Mouse (Mus musculus) liver, embryonic 14.5 days (tissue): ENCODE measurements around the gene Gm7970. TPM values are rescaled to one million over a fixed set of nuclear protein-coding genes. Genes with fewer than 3 reads are reported as not detected.
"Not testable (repeated sequence)": the region's sequence is repeated elsewhere in the genome, so short reads cannot be mapped to it uniquely, and the experiment has no call there.

Experiments used
- ATAC-seq: fragments of 200-750 bp; cut with Nextera tagmentation; 2 replicates; pipeline ENCODE4 v1.8.0; 2017; ENCODE audit warnings: moderate number of reproducible peaks, mild to moderate bottlenecking, moderate library complexity; ENCODE audit not compliant: insufficient read depth
- DNase-seq, 3 experiments: peaks; one replicate each; pipeline ENCODE4 v3.0.0-alpha.2; 2012 to 2013; ENCODE audit warnings: low read depth in 3 of 3, low spot score in 3 of 3
- H3K27ac ChIP-seq: fragments of 300-500 bp; sonication (generic); 2 replicates; pipeline ENCODE4 v1.5.1; 2014; ENCODE audit warnings: moderate library complexity, mild to moderate bottlenecking, control low read depth, inconsistent platforms
- H3K27me3 ChIP-seq: fragments of 300-500 bp; sonication (generic); 2 replicates; pipeline ENCODE4 v1.6.1; 2014; ENCODE audit warnings: mild to moderate bottlenecking, low read length, moderate library complexity; ENCODE audit not compliant: control insufficient read depth, insufficient read depth
- H3K36me3 ChIP-seq: fragments of 300-500 bp; sonication (generic); replicated peaks from 2 replicates; pipeline ENCODE4 v1.6.1; 2014; ENCODE audit warnings: low read depth; ENCODE audit not compliant: control insufficient read depth, insufficient read depth
- H3K4me1 ChIP-seq, 2 experiments: fragments of 200-500 bp in 1 of 2; fragments of 300-500 bp in 1 of 2; sonication (generic) in 1 of 2; replicated peaks; 2 replicates each; pipeline ENCODE4 v1.6.1; 2012 to 2014; ENCODE audit warnings: antibody characterized with exemption in 1 of 2, inconsistent platforms in 1 of 2, low read length in 1 of 2; ENCODE audit not compliant: control insufficient read depth in 2 of 2, insufficient read depth in 2 of 2
- H3K4me2 ChIP-seq: fragments of 300-500 bp; sonication (generic); 2 replicates; pipeline ENCODE4 v1.6.1; 2014; ENCODE audit warnings: low read depth, mild to moderate bottlenecking, control low read depth, moderate library complexity
- H3K4me3 ChIP-seq, 2 experiments: fragments of 200-500 bp in 1 of 2; fragments of 300-500 bp in 1 of 2; sonication (generic) in 1 of 2; 2 replicates each; pipeline ENCODE4 v1.5.1; 2012 to 2014; ENCODE audit warnings: low read depth in 2 of 2, low read length in 2 of 2, mild to moderate bottlenecking in 2 of 2, control low read depth in 1 of 2, inconsistent platforms in 1 of 2, moderate library complexity in 1 of 2; ENCODE audit not compliant: insufficient read depth in 1 of 2
- H3K9ac ChIP-seq: fragments of 300-500 bp; sonication (generic); replicated peaks from 2 replicates; pipeline ENCODE4 v1.6.1; 2014; ENCODE audit warnings: mild to moderate bottlenecking, control low read depth, moderate library complexity
- H3K9me3 ChIP-seq: fragments of 300-500 bp; sonication (generic); 2 replicates; pipeline ENCODE4 v1.6.1; 2016; ENCODE audit warnings: low read length, mixed read lengths; ENCODE audit not compliant: control insufficient read depth
- WGBS: fragments of 180-500 bp; shearing (Covaris S2); extraction: QIAGEN DNeasy Blood & Tissue Kit; methylation state at CpG from one replicate; pipeline ENCODE4 v1.1.7; 2014; ENCODE audit not compliant: insufficient replicate concordance; 5-methylcytosine and 5-hydroxymethylcytosine counted together
- polyA plus RNA-seq, 2 experiments: library from polyadenylated mRNA; depleted of rRNA in 1 of 2; stranded (reverse) in 1 of 2; unstranded in 1 of 2; fragments of >200 nt; fragmentation: Nextera tagmentation in 1 of 2; extraction: Ambion mirVana in 1 of 2; gene quantifications; 2 replicates each; pipeline versions ENCODE4 v1.2.1 to v1.2.3; 2012 to 2014

Gene Gm7970
- polyA plus RNA-seq (2012; rRNA removed), result not detected in 2 replicates
- not detected in 2 replicates for polyA plus RNA-seq (2014; fragmentation: Nextera tagmentation; extraction: Ambion mirVana)

GRCm38 (mm10) chr14:41555483-41555882 lies at the start of gene Gm7970:
Gene Gm7970 (minus strand): TSS chr14:41555583.
- not testable (repeated sequence) for ATAC-seq, H3K9ac ChIP-seq, H3K36me3 ChIP-seq, H3K4me2 ChIP-seq, H3K4me1 ChIP-seq, H3K27ac ChIP-seq, H3K9me3 ChIP-seq, DNase-seq, H3K27me3 ChIP-seq, H3K4me3 ChIP-seq
- WGBS, result no CpG with 5 or more reads among the region's 2 CpGs

- H3K4me3 ChIP-seq, ATAC-seq, DNase-seq: not testable (repeated sequence)
Measured at GRCm38 (mm10) chr14:41600935-41601334, 45.6 kb upstream of the Gm7970 start.

GRCm38 (mm10) chr14:41586346-41586745 lies 31.0 kb upstream of the Gm7970 start:
- H3K9ac ChIP-seq, DNase-seq, H3K9me3 ChIP-seq, H3K27ac ChIP-seq, H3K4me2 ChIP-seq, H3K27me3 ChIP-seq, H3K4me1 ChIP-seq, H3K36me3 ChIP-seq, ATAC-seq, H3K4me3 ChIP-seq: not testable (repeated sequence)
- WGBS, result 41% methylated on average over 1 of the region's 1 CpGs

More at GRCm38 (mm10) chr14:41600935-41601334, 45.6 kb upstream of the Gm7970 start:
- not testable (repeated sequence) for H3K4me1 ChIP-seq, H3K27me3 ChIP-seq, H3K36me3 ChIP-seq, H3K9me3 ChIP-seq, H3K4me2 ChIP-seq, H3K27ac ChIP-seq, H3K9ac ChIP-seq
- WGBS, result 73% methylated on average over 15 of the region's 15 CpGs

- H3K4me2 ChIP-seq, H3K36me3 ChIP-seq, H3K4me3 ChIP-seq, H3K9ac ChIP-seq, H3K4me1 ChIP-seq, ATAC-seq, DNase-seq, H3K27ac ChIP-seq, H3K27me3 ChIP-seq, H3K9me3 ChIP-seq: not testable (repeated sequence)
- no CpG with 5 or more reads among the region's 1 CpGs for WGBS
Measured at GRCm38 (mm10) chr14:41572911-41573310, 17.5 kb upstream of the Gm7970 start, which contains the start of gene 1700049E17Rik2. Gene 1700049E17Rik2 (plus strand): TSS chr14:41573211.

GRCm38 (mm10) chr14:41524695-41525094 lies 30.7 kb downstream of the Gm7970 start:
- DNase-seq, H3K4me1 ChIP-seq, H3K4me3 ChIP-seq, H3K9ac ChIP-seq, H3K9me3 ChIP-seq, H3K4me2 ChIP-seq, H3K27me3 ChIP-seq, H3K27ac ChIP-seq, H3K36me3 ChIP-seq, ATAC-seq: not testable (repeated sequence)
- 47% methylated on average over 1 of the region's 1 CpGs for WGBS

GRCm38 (mm10) chr14:41520683-41521082 lies 34.7 kb downstream of the Gm7970 start:
- H3K9ac ChIP-seq, result not testable (repeated sequence)

More at GRCm38 (mm10) chr14:41520683-41521082, 34.7 kb downstream of the Gm7970 start:
- 56% methylated on average over 5 of the region's 5 CpGs for WGBS
- not testable (repeated sequence) for H3K36me3 ChIP-seq, H3K4me2 ChIP-seq, H3K27me3 ChIP-seq, H3K9me3 ChIP-seq, ATAC-seq, DNase-seq, H3K4me1 ChIP-seq, H3K4me3 ChIP-seq, H3K27ac ChIP-seq

Other genes starting within 250 kb of the Gm7970 start
- gene Gm5798, start 207.0 kb downstream of the Gm7970 start, polyA plus RNA-seq (2012; rRNA removed), result not detected in 2 replicates
- gene Gm5798, start 207.0 kb downstream of the Gm7970 start, polyA plus RNA-seq (2014; fragmentation: Nextera tagmentation; extraction: Ambion mirVana), result not detected in 2 replicates
- gene Gm7945, start 169.2 kb downstream of the Gm7970 start, polyA plus RNA-seq (2012; rRNA removed), result not detected in 2 replicates
- not detected in 2 replicates for gene Gm7945, start 169.2 kb downstream of the Gm7970 start, polyA plus RNA-seq (2014; fragmentation: Nextera tagmentation; extraction: Ambion mirVana)
- not detected in 2 replicates for gene Gm6482, start 147.3 kb downstream of the Gm7970 start, polyA plus RNA-seq (2012; rRNA removed)
- gene Gm6482, start 147.3 kb downstream of the Gm7970 start, polyA plus RNA-seq (2014; fragmentation: Nextera tagmentation; extraction: Ambion mirVana), result not detected in 2 replicates
- gene Gm7954, start 102.1 kb downstream of the Gm7970 start, polyA plus RNA-seq (2012; rRNA removed), result not detected in 2 replicates
- not detected in 2 replicates for gene Gm7954, start 102.1 kb downstream of the Gm7970 start, polyA plus RNA-seq (2014; fragmentation: Nextera tagmentation; extraction: Ambion mirVana)
- not detected in 2 replicates for gene Gm3486, start 66.1 kb downstream of the Gm7970 start, polyA plus RNA-seq (2012; rRNA removed)
- not detected in 2 replicates for gene Gm3486, start 66.1 kb downstream of the Gm7970 start, polyA plus RNA-seq (2014; fragmentation: Nextera tagmentation; extraction: Ambion mirVana)
- not detected in 2 replicates for gene 1700049E17Rik2, start 17.6 kb upstream of the Gm7970 start, polyA plus RNA-seq (2012; rRNA removed)
- not detected in 2 replicates for gene 1700049E17Rik2, start 17.6 kb upstream of the Gm7970 start, polyA plus RNA-seq (2014; fragmentation: Nextera tagmentation; extraction: Ambion mirVana)
- gene Gm3072, start 69.0 kb upstream of the Gm7970 start, polyA plus RNA-seq (2012; rRNA removed), result not detected in 2 replicates
- gene Gm3072, start 69.0 kb upstream of the Gm7970 start, polyA plus RNA-seq (2014; fragmentation: Nextera tagmentation; extraction: Ambion mirVana), result not detected in 2 replicates
- gene Gm3676, start 90.9 kb upstream of the Gm7970 start, polyA plus RNA-seq (2012; rRNA removed), result not detected in 2 replicates
- gene Gm3676, start 90.9 kb upstream of the Gm7970 start, polyA plus RNA-seq (2014; fragmentation: Nextera tagmentation; extraction: Ambion mirVana), result not detected in 2 replicates
- gene Gm8068, start 146.3 kb upstream of the Gm7970 start, polyA plus RNA-seq (2012; rRNA removed), result not detected in 2 replicates
- gene Gm8068, start 146.3 kb upstream of the Gm7970 start, polyA plus RNA-seq (2014; fragmentation: Nextera tagmentation; extraction: Ambion mirVana), result not detected in 2 replicates
- not detected in 2 replicates for gene Gm7929, start 195.0 kb upstream of the Gm7970 start, polyA plus RNA-seq (2012; rRNA removed)
- not detected in 2 replicates for gene Gm7929, start 195.0 kb upstream of the Gm7970 start, polyA plus RNA-seq (2014; fragmentation: Nextera tagmentation; extraction: Ambion mirVana)
- not detected in 2 replicates for gene Gm47189, start 216.9 kb upstream of the Gm7970 start, polyA plus RNA-seq (2012; rRNA removed)
- not detected in 2 replicates for gene Gm47189, start 216.9 kb upstream of the Gm7970 start, polyA plus RNA-seq (2014; fragmentation: Nextera tagmentation; extraction: Ambion mirVana)